Mouse (Mus musculus) splenic B cell, adult 2 months (primary cell): Measurements from ENCODE around the gene Gm8362.
"Not testable (repeated sequence)": the region's sequence is repeated elsewhere in the genome, so short reads cannot be mapped to it uniquely, and the experiment has no call there.

Experiments used
- DNase-seq: peaks from one replicate; pipeline ENCODE4 v3.0.0-alpha.2; 2011; ENCODE audit warnings: low read depth, low spot score
- H3K27me3 ChIP-seq: 2 replicates; pipeline ENCODE4 v1.6.1; 2012; ENCODE audit warnings: mild to moderate bottlenecking, low read length, moderate library complexity, mixed read lengths; ENCODE audit not compliant: control insufficient read depth, poor library complexity, insufficient read depth, severe bottlenecking
- H3K36me3 ChIP-seq: 2 replicates; pipeline ENCODE4 v1.6.1; 2012; ENCODE audit warnings: mild to moderate bottlenecking, low read length, moderate library complexity, mixed read lengths; ENCODE audit not compliant: control insufficient read depth, poor library complexity, insufficient read depth, severe bottlenecking

The Gm8362 gene

DNA sequence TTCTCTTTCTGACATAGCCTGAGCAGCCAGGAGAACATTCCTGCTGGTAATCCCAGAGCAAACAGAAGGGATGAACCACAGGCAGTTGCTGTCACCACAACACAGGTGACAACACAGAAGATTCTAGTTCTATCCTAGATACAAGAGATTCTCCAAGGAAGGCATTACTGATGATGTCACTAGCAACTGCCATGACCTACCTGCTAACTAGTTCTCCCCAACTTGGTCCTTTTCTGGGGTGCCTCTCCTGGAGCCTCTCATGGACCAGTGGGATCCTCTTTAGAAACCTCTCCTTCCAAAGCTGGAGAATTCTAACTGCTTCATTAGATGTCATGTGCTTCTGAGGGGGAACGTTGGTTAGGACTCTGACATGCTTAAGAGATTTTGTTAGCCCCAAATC, at the start of gene Gm8362:
Gm8362 (minus strand) TSS at position 101 of the 400 bp plus-strand sequence.
- H3K36me3 ChIP-seq, result not testable (repeated sequence)

DNA sequence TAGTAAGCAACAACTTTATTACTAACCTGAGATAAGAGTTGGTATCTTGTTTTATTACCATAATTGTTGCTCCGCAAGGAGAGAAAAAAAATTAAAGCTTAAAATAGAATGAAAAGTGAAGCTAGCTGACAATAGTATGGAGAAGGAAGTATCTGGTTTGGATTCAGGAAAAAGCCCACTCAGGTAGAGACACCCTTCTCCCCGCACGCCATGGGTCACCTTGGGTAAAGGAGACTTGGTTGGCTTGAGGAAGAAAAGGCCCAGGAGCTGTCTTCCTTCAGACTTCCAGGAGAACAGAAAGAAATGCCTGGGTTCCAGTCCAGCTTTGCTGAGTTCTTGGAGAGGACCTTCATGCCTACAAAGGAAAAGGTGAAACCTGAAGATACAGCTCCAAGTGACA, 49.1 kb upstream of the Gm8362 start:
- H3K27me3 ChIP-seq, DNase-seq, H3K36me3 ChIP-seq: not testable (repeated sequence)

More for the DNA sequence above, at the start of gene Gm8362:
- not testable (repeated sequence) for DNase-seq, H3K27me3 ChIP-seq

GRCm38 (mm10) chr14:6757231-6757536, 17.0 kb downstream of the Gm8362 start:
- not testable (repeated sequence) for H3K36me3 ChIP-seq, H3K27me3 ChIP-seq, DNase-seq

DNA sequence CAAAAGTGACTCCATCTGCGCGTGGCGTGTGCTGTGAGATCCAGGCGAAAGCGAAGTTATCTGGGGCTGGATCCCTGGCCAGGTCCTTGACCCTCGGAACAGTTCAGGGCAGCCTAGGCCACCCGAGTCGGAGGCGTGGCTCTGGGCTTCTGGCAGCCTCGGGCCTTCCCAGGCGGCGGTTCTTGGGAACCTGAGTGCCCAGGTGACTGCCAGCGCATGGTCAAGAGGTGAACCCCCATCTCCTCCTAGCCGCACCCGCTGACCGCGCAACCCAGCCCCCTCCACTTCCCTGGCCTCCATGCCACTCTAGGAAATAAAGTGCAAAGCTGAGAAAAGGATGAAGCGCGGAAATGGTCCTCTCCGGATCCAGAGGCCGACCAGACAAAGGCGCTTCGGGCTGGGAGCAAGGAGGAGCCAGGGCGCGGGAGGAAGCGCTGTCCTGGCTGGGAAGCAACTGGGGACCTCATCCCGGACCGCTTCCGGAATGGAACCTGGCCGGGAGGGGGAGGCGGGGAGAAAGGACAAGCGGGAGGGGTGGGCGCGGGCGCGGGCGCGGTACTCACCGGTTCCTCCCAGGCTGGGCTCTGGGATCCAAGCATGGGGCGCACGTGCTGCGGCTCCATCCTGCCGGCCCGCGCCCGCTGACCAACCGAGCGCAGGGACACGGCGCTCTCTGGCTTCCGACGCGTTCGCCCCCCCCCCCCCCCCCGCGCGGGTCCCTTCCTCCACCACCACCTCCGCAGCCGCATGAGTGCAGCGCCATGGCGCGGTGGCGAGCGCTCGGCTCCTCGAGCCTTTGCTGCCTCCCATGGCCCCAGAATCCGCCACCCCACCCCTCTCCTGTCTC, 17.6 kb downstream of the Gm8362 start:
- not testable (repeated sequence) for DNase-seq, H3K27me3 ChIP-seq

DNA sequence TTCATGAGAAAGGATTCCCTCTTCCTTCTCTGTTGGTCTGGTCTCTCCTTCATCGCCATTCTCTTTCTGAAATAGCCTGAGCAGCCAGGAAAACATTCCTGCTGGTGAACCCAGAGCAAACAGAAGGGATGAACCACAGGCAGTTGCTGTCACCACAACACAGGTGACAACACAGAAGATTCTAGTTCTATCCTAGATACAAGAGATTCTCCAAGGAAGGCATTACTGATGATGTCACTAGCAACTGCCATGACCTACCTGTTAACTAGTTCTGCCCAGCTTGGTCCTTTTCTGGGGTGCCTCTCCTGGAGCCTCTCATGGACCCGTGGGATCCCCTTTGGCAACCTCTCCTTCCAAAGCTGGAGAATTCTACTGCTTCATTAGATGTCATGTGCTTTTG, 32.0 kb downstream of the Gm8362 start, which contains the start of gene Gm3636:
Gm3636 (minus strand) TSS at position 101 of the 400 bp plus-strand sequence.
- DNase-seq, H3K36me3 ChIP-seq, H3K27me3 ChIP-seq: not testable (repeated sequence)

More for the DNA sequence above, 17.6 kb downstream of the Gm8362 start:
- not testable (repeated sequence) for H3K36me3 ChIP-seq

DNA sequence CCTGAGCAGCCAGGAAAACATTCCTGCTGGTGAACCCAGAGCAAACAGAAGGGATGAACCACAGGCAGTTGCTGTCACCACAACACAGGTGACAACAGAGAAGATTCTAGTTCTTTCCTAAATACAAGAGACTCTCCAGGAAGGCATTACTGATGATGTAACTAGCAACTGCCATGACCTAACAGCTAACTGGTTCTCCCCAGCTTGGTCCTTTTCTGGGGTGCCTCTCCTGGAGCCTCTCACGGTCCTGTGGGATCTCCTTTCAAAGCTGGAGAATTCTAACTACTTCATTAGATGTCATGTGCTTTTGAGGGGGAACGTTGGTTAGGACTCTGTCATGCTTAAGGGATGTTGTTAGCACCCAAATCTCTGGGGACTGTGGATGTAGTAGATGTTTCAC, 54.1 kb downstream of the Gm8362 start, which contains the start of gene Gm8050:
Gm8050 (minus strand) TSS at position 101 of the 400 bp plus-strand sequence.
- not testable (repeated sequence) for H3K36me3 ChIP-seq, H3K27me3 ChIP-seq, DNase-seq
